Mouse (Mus musculus): Measurements from ENCODE around the gene Sorcs1.

The Sorcs1 gene

GRCm38 (mm10) chr19:50418962-50419720, 259.3 kb downstream of the Sorcs1 start:
- DNase-seq (ENCODE audit: low spot score): no peak

- DNase-seq (ENCODE audit: low spot score): no peak
Observed at GRCm38 (mm10) chr19:50410561-50410960, 267.9 kb downstream of the Sorcs1 start.

- DNase-seq (ENCODE audit: low spot score): no peak
Observed at GRCm38 (mm10) chr19:50398341-50398740, 280.1 kb downstream of the Sorcs1 start.

GRCm38 (mm10) chr19:50395731-50396130, 282.7 kb downstream of the Sorcs1 start:
- no peak for DNase-seq (ENCODE audit: low spot score)

- DNase-seq (ENCODE audit: low spot score): no peak
Observed at GRCm38 (mm10) chr19:50394101-50394500, 284.3 kb downstream of the Sorcs1 start.

- no peak for DNase-seq (ENCODE audit: low spot score)
Observed at GRCm38 (mm10) chr19:50389925-50390552, 288.4 kb downstream of the Sorcs1 start.

GRCm38 (mm10) chr19:50378901-50379300, 299.5 kb downstream of the Sorcs1 start:
- no peak for DNase-seq (ENCODE audit: low spot score)

GRCm38 (mm10) chr19:50374751-50375150, 303.7 kb downstream of the Sorcs1 start:
- DNase-seq (ENCODE audit: low spot score): peak; percentile 20

GRCm38 (mm10) chr19:50366446-50366845, 312.0 kb downstream of the Sorcs1 start:
- no peak for DNase-seq (ENCODE audit: low spot score)

- DNase-seq (ENCODE audit: low spot score): no peak
Observed at GRCm38 (mm10) chr19:50362655-50363500, 315.6 kb downstream of the Sorcs1 start.

- no peak for DNase-seq (ENCODE audit: low spot score)
Observed at GRCm38 (mm10) chr19:50358561-50358960, 319.9 kb downstream of the Sorcs1 start.

- DNase-seq (ENCODE audit: low spot score): no peak
Observed at GRCm38 (mm10) chr19:50339211-50339610, 339.2 kb downstream of the Sorcs1 start.

- no peak for DNase-seq (ENCODE audit: low spot score)
Observed at GRCm38 (mm10) chr19:50336751-50337150, 341.7 kb downstream of the Sorcs1 start.

GRCm38 (mm10) chr19:50331136-50331535, 347.3 kb downstream of the Sorcs1 start:
- DNase-seq (ENCODE audit: low spot score): no peak

- DNase-seq (ENCODE audit: low spot score): no peak
Observed at GRCm38 (mm10) chr19:50327804-50328203, 350.6 kb downstream of the Sorcs1 start.

- no peak for DNase-seq (ENCODE audit: low spot score)
Observed at GRCm38 (mm10) chr19:50326151-50326550, 352.3 kb downstream of the Sorcs1 start.

GRCm38 (mm10) chr19:50325686-50326085, 352.8 kb downstream of the Sorcs1 start:
- DNase-seq (ENCODE audit: low spot score): no peak

- no peak for DNase-seq (ENCODE audit: low spot score)
Observed at GRCm38 (mm10) chr19:50307046-50307445, 371.4 kb downstream of the Sorcs1 start.

- no peak for DNase-seq (ENCODE audit: low spot score)
Observed at GRCm38 (mm10) chr19:50294205-50294604, 384.2 kb downstream of the Sorcs1 start.

- DNase-seq (ENCODE audit: low spot score): peak; percentile 54
Observed at GRCm38 (mm10) chr19:50264450-50264849, 414.0 kb downstream of the Sorcs1 start.

GRCm38 (mm10) chr19:50258718-50259413, 419.6 kb downstream of the Sorcs1 start:
- DNase-seq (ENCODE audit: low spot score): peak; percentile 29

- DNase-seq (ENCODE audit: low spot score): no peak
Observed at GRCm38 (mm10) chr19:50220476-50220875, 458.0 kb downstream of the Sorcs1 start.
